Mouse (Mus musculus) B cell, adult 62 days (primary cell): Measurements from ENCODE around the gene Vmn1r19. TPM values are rescaled to one million over a fixed set of nuclear protein-coding genes. Genes with fewer than 3 reads are reported as not detected.

ENCODE experiments used
- total RNA-seq: library from RNA; stranded (reverse); gene quantifications from 4 replicates; pipeline ENCODE4 v1.2.4, GENCODE M21; 2023

The Vmn1r19 gene
- not detected in 4 replicates for total RNA-seq

DNA sequence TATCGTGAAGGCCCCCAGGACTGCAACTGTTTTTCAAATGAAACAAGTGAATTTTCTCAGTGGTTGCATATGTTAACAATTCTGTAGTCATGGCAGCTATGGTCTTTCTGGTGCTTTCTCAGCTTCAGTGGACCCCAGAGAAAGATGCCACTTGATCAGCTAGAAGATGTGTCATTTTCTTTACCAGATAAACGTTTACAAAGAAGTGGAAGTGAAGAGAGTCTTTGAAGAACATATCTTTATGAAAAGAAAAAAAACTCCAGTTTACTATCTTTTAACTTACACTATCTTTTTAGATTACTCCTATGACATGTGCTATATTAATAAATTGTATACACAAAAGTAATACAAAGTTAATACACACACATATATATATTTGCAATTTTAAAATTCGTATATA is at the start of gene Vmn1r19:
Gene Vmn1r19 (plus strand): TSS at position 301 of the 400 bp plus-strand sequence.

GRCm38 (mm10) chr6:57363627-57364026 is 40.0 kb upstream of the Vmn1r19 start, which contains the start of gene Vmn1r17:
Gene Vmn1r17, minus strand, starts transcription at chr6:57363727.

DNA sequence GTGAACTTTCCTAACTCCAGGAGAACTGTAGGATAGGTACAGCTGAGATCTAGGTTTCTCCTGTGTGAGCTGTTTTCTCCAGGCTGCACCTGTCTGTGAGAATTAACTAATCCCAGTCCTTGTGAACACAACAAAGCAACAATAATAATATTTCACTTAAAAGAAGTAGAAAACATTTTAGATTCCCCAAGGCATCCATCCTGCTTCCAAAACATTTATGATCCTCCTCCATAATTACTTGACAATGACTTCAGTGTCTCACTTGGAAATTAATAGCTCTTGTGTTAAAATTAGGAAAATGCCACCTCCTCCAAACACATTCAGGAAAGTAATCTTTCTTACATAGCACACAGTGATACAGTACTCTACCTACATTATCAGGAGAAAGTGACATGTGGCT is 7.9 kb upstream of the Vmn1r19 start, which contains the start of gene Vmn1r18:
Gene Vmn1r18 (minus strand): TSS at position 101 of the 400 bp plus-strand sequence.

GRCm38 (mm10) chr6:57428630-57429029 is 25.1 kb downstream of the Vmn1r19 start, which contains the start of gene Vmn1r20:
Gene Vmn1r20, plus strand, starts transcription at chr6:57428930.

Other genes starting within 250 kb of the Vmn1r19 start
- gene Vmn1r12, start 246.9 kb upstream of the Vmn1r19 start, total RNA-seq, result not detected in 4 replicates
- gene Vmn1r13, start 200.5 kb upstream of the Vmn1r19 start, total RNA-seq, result not detected in 4 replicates
- gene Vmn1r14, start 172.1 kb upstream of the Vmn1r19 start, total RNA-seq, result not detected in 4 replicates
- not detected in 4 replicates for gene Vmn1r15, start 145.8 kb upstream of the Vmn1r19 start, total RNA-seq
- not detected in 4 replicates for gene Vmn1r16, start 74.3 kb upstream of the Vmn1r19 start, total RNA-seq
- gene Vmn1r17, start 40.1 kb upstream of the Vmn1r19 start, total RNA-seq, result not detected in 4 replicates
- gene Vmn1r18, start 8.0 kb upstream of the Vmn1r19 start, total RNA-seq, result not detected in 4 replicates
- gene Vmn1r20, start 25.1 kb downstream of the Vmn1r19 start, total RNA-seq, result not detected in 4 replicates
- gene Ppm1k, start 131.7 kb downstream of the Vmn1r19 start, total RNA-seq, result 28.5 to 40.6 TPM (median 31.8 TPM) in 4 replicates
- gene Herc6, start 177.2 kb downstream of the Vmn1r19 start, total RNA-seq, result 20.4 to 36.7 TPM (median 24.4 TPM) in 4 replicates